32 mouse cellular contexts compared by ENCODE assay signal in the genomic region with DNA sequence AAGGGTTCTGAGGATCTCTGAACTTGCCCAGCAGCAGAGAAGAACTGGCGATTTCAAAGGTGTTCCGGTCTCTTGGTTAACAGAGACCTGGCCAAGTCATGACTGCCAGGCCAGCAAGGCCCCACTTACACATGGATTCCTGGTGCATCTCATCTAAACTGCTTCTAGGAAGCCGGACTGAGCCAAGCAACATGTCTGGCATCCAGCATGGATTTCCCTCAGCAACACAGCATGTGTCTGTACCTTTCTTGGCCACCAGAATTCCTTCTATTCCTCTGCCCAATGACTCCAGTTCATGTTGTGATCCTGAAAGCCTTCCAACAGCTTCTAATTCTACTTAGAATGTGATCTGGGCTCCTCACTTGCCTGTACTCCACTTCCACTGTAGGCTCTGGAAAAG. TPM values are rescaled to one million over a fixed set of nuclear protein-coding genes. Genes with fewer than 3 reads are reported as not detected.
DNase-seq lines count a peak whose midpoint lies in the region; ATAC-seq lines count a peak whose summit lies in the region.
"Had no signal": no experiment of that assay in that cellular context is flagged by ENCODE, and none has a peak within 500 bp of the region (broad histone marks: within the 10 kb centered on the region; RNA-seq: fewer than 3 reads in every experiment).

No protein-coding gene starts in this region.

- H3K4me2 ChIP-seq in kidney, embryonic 16.5 days (replicated peaks; ENCODE audit: low read depth, low read length), result no peak overlapping the region
- H3K4me2 ChIP-seq: embryonic facial prominence, embryonic 15.5 days; forebrain, embryonic 13.5 days; heart, embryonic 12.5 days; hindbrain, embryonic 14.5 days; kidney, embryonic 15.5 days; midbrain, embryonic 11.5 days; neural tube, embryonic 13.5 days had no signal

- H3K36me3 ChIP-seq in kidney, embryonic 16.5 days (ENCODE audit: insufficient read depth, low read length), result no peaks in the 10 kb centered on the region
- H3K36me3 ChIP-seq in embryonic facial prominence, embryonic 10.5 days (replicated peaks), result no peaks in the 10 kb centered on the region
- H3K36me3 ChIP-seq: embryonic facial prominence, embryonic 15.5 days; G1E; heart, embryonic 12.5 days; kidney, embryonic 15.5 days; neural tube, embryonic 13.5 days had no signal

- 67% methylated on average over 3 of the region's 3 CpGs for WGBS in kidney, embryonic 16.5 days
- WGBS in embryonic facial prominence, embryonic 10.5 days, result 88% methylated on average over 3 of the region's 3 CpGs

- no peak; the same call in 1 of the 2 replicates for ATAC-seq in kidney, embryonic 16.5 days (ENCODE audit: low FRiP score, low TSS enrichment)
- ATAC-seq: forebrain, embryonic 13.5 days; inflammation-experienced regulatory T-cells, adult 6 months had no signal

- no peaks in the 10 kb centered on the region for H3K27me3 ChIP-seq in kidney, embryonic 16.5 days (ENCODE audit: insufficient read depth, low read length)
- H3K27me3 ChIP-seq in embryonic facial prominence, embryonic 10.5 days (replicated peaks; ENCODE audit: low read depth, poor library complexity, severe bottlenecking), result no peaks in the 10 kb centered on the region
- H3K27me3 ChIP-seq: embryonic facial prominence, embryonic 15.5 days; heart, embryonic 12.5 days; kidney, embryonic 15.5 days had no signal

- H3K27ac ChIP-seq in kidney, embryonic 16.5 days (ENCODE audit: low read length), result 0 out of 2 replicates have a peak overlapping the region, but pooled peaks have one; percentile 25
- peak overlapping the region; percentile 41; the same call in 1 of the 2 replicates for H3K27ac ChIP-seq in embryonic facial prominence, embryonic 10.5 days (replicated peaks)
- H3K27ac ChIP-seq: embryonic facial prominence, embryonic 15.5 days; forebrain, embryonic 13.5 days; hindbrain, embryonic 14.5 days; kidney, embryonic 15.5 days; layer of hippocampus, adult 2 months; liver, embryonic 14.5 days; neural tube, embryonic 13.5 days; stomach, postnatal 0 days had no signal

- H3K9me3 ChIP-seq in kidney, embryonic 16.5 days (ENCODE audit: low read length), result no peaks in the 10 kb centered on the region
- H3K9me3 ChIP-seq in embryonic facial prominence, embryonic 10.5 days, result no peaks in the 10 kb centered on the region
- H3K9me3 ChIP-seq: embryonic facial prominence, embryonic 15.5 days; forebrain, embryonic 13.5 days; G1E; heart, embryonic 12.5 days; kidney, embryonic 15.5 days; neural tube, embryonic 13.5 days had no signal

- peaks cover 18% of the 10 kb centered on the region for H3K4me1 ChIP-seq in kidney, embryonic 16.5 days (ENCODE audit: insufficient read depth, low read length)
- peaks cover 57% of the 10 kb centered on the region for H3K4me1 ChIP-seq in embryonic facial prominence, embryonic 10.5 days

- peak; percentile 52 for DNase-seq in cerebellum, adult 11-12 months
- no peak for DNase-seq in cerebellum, postnatal 4 days (ENCODE audit: low spot score in 2 of 2)
- no peak for DNase-seq in kidney, adult 8-10 months
- DNase-seq in cerebellum, adult 9-10 months, result peak; percentile 61
- no peak for DNase-seq in embryonic facial prominence, embryonic 10.5 days (ENCODE audit: low spot score)
- DNase-seq in lung, postnatal 4 days, result no peak
- DNase-seq: adrenal gland, postnatal 14 days; gastrocnemius, postnatal 25 days; heart, adult 18-20 months; heart, postnatal 4 days; kidney, adult 11 months; left cerebral cortex, postnatal 4 days; liver; lung, adult 2 months; lung, postnatal 10 days; right cerebral cortex, postnatal 4 days; thymus, adult 2 months; thymus, postnatal 4 days had no signal

- no peak overlapping the region for H3K9ac ChIP-seq in kidney, embryonic 16.5 days (replicated peaks; ENCODE audit: low read length)
- H3K9ac ChIP-seq: embryonic facial prominence, embryonic 15.5 days; forebrain, embryonic 13.5 days; heart, embryonic 12.5 days; hindbrain, embryonic 14.5 days; kidney, embryonic 15.5 days; liver, embryonic 14.5 days; neural tube, embryonic 13.5 days had no signal

- no peak overlapping the region for H3K4me3 ChIP-seq in kidney, embryonic 16.5 days (ENCODE audit: low read length)
- no peak overlapping the region for H3K4me3 ChIP-seq in embryonic facial prominence, embryonic 10.5 days
- H3K4me3 ChIP-seq: embryonic facial prominence, embryonic 15.5 days; forebrain, embryonic 13.5 days; heart, embryonic 12.5 days; kidney, embryonic 15.5 days; layer of hippocampus, adult 2 months; myocyte; neural tube, embryonic 13.5 days had no signal

RNA-seq across cellular contexts. Expression of gene Cdon, which starts 50.0 kb away (rescaled TPM):
- polyA plus RNA-seq in kidney, embryonic 16.5 days (2015; fragmentation: Nextera tagmentation; extraction: Ambion mirVana), result 3.8 and 4.2 TPM in 2 replicates
- polyA plus RNA-seq in embryonic facial prominence, embryonic 10.5 days (2016; fragmentation: Nextera tagmentation; extraction: Ambion mirVana), result 9.1 and 9.9 TPM in 2 replicates

Comparison
In these comparisons a context has a peak if more than half of its experiments do, and no peak if none do; other contexts are left out.
1. DNase-seq: peak in cerebellum, adult 11-12 months (single experiment) and cerebellum, adult 9-10 months (single experiment); none in cerebellum, postnatal 4 days (0 of 2), kidney, adult 8-10 months (0 of 2), embryonic facial prominence, embryonic 10.5 days (single experiment) and lung, postnatal 4 days (0 of 2).